In the genomic region with DNA sequence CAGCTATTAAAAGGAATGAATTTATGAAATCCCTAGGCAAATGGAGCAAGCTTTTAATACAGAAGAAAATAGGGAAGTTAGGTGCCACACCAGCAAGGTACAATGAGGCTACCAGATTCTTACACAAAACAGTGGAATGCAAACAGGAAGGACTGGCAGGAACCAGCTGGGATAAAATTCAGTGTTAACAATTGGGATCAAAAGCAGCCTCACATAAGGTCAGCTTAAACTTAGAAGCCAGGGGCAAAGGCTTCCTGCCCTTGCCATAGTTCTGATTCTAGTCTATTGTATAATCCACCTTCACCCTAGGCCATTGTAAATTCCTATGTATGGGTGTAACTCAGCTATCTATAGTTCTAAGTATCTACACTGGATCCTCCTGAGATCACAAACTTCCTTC, we compare ENCODE assay signal across 24 mouse cellular contexts.
"Had no signal": no experiment of that assay in that cellular context is flagged by ENCODE, and none has a peak within 500 bp of the region (broad histone marks: within the 10 kb centered on the region; RNA-seq: fewer than 3 reads in every experiment).

No protein-coding gene starts in this region.

- H3K27ac ChIP-seq: embryonic facial prominence, embryonic 10.5 days; embryonic facial prominence, embryonic 12.5 days; embryonic facial prominence, embryonic 13.5 days; embryonic facial prominence, embryonic 15.5 days; forebrain, embryonic 10.5 days; forebrain, embryonic 12.5 days; forebrain, embryonic 13.5 days; forebrain, embryonic 15.5 days; gastrocnemius, adult 2 months; heart, adult 2 months had no signal

- DNase-seq: cerebellum, adult 9-10 months; cerebellum, adult 9-11 months; cerebellum, postnatal 10 days; cerebellum, postnatal 14 days; cerebellum, postnatal 25 days; cerebellum, postnatal 36 days; embryo, embryonic 11 days; forebrain, postnatal 0 days; gastrocnemius, adult 2 months; gastrocnemius, postnatal 10 days; gastrocnemius, postnatal 14 days; gastrocnemius, postnatal 25 days; gastrocnemius, postnatal 36 days; heart, adult 18-20 months; heart, adult 2 months had no signal

- H3K4me3 ChIP-seq: embryonic facial prominence, embryonic 10.5 days; embryonic facial prominence, embryonic 12.5 days; embryonic facial prominence, embryonic 13.5 days; embryonic facial prominence, embryonic 15.5 days; erythroblast, embryonic 14.5 days; forebrain, embryonic 10.5 days; forebrain, embryonic 12.5 days; forebrain, embryonic 13.5 days; forebrain, embryonic 15.5 days; gastrocnemius, adult 2 months; heart, adult 2 months had no signal
